Mouse (Mus musculus): ENCODE measurements around the gene Pstpip1. TPM values are rescaled to one million over a fixed set of nuclear protein-coding genes. Genes with fewer than 3 reads are reported as not detected.

The Pstpip1 gene
- total RNA-seq, 2 experiments from 2014 or later: 25.9 to 122 TPM

GRCm38 (mm10) chr9:56104921-56105320 lies 15.2 kb downstream of the Pstpip1 start:
- peak; percentile 29 for ATAC-seq (replicated peaks; ENCODE audit: poor library complexity)

GRCm38 (mm10) chr9:56106274-56107072 lies 16.7 kb downstream of the Pstpip1 start:
- peak; percentile 60 for ATAC-seq (replicated peaks; ENCODE audit: poor library complexity)

DNA sequence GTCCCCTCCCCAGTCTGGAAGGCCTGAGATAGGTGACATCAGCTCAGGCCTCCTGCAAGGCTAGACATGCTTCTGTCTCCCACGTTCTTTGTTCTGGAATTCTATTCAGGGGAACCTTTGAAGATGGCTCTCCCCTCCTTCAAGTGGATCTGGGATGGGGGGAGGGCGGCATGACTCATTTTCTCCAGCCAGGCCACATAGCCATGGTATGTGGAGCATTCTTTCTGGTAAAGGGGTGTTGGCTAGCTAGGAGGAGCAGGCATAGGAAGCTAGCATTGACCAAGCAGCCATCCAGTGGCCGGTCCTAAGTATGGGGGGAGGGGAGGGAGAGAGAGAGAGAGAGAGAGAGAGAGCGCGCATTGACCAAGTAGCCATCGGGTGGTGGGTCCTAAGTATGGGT lies 17.8 kb downstream of the Pstpip1 start:
- no peak for ATAC-seq (replicated peaks; ENCODE audit: poor library complexity)

DNA sequence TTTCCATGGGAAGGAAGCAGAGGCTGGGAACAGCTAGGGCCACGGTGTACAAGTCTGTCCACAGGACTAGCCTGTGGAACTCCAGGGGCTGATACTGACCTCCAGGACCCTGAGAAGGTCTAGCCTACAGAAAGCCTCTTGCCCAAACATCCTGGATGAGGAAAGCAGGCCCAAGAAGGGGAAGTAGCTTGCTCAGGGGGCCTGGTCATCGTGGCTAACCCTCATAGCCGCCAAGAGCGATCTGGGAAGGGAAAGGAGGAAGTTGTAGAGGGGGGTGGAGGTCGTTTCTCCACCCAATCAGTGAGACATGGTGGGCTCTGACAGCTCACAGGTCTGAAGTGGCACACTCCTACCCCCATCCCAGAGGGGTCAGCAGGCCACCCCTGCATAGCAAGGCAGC lies 18.4 kb downstream of the Pstpip1 start:
- peak; percentile 72 for ATAC-seq (replicated peaks; ENCODE audit: poor library complexity)

GRCm38 (mm10) chr9:56118091-56118490 lies 28.3 kb downstream of the Pstpip1 start:
- 0 out of 2 replicates have a peak, but pooled peaks have one; percentile 2 for ATAC-seq (replicated peaks; ENCODE audit: poor library complexity)

DNA sequence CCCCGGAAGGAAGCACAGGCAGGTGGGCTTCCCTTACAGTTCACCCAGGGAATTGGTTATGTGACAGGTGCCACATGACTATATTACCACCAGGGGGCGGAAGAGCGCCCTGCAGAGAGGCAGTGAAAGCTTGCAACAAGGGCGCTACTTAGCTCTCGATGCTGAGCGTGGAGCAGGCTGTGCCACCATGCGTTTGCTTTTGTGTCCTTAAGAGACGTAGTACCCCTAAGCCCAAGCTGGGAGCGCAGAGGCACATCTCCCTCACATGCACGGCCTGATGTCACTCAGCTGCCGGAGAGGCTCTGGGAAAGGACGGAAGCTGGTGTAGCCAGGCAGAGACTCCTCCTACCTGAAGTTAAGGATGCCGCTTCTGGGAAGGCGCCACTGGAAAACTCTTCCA lies 28.8 kb downstream of the Pstpip1 start:
- peak; percentile 89 for ATAC-seq (replicated peaks; ENCODE audit: poor library complexity)

GRCm38 (mm10) chr9:56119651-56120050 lies 29.9 kb downstream of the Pstpip1 start:
- no peak for ATAC-seq (replicated peaks; ENCODE audit: poor library complexity)

GRCm38 (mm10) chr9:56121097-56121496 lies 31.3 kb downstream of the Pstpip1 start:
- ATAC-seq (replicated peaks; ENCODE audit: poor library complexity): peak; percentile 49

DNA sequence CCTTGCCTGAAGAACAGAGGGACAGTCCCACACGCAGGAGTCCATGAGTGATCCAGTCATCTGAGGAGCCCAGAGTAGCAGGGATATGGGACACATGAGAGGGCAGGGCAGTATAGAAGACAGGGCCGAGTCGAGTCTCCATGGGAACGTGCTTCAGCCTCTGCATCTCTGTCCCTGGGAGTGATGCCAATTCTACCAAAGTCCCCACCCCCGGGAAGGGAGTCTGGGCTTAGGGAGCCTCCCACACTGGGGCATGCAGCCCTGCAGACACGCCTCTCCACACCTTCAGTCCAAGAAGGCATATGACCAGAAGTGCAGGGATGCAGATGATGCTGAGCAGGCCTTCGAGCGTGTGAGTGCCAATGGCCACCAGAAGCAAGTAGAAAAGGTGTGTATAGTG lies 33.2 kb downstream of the Pstpip1 start:
- ATAC-seq (replicated peaks; ENCODE audit: poor library complexity): no peak

GRCm38 (mm10) chr9:56123613-56124012 lies 33.9 kb downstream of the Pstpip1 start:
- no peak for ATAC-seq (replicated peaks; ENCODE audit: poor library complexity)

DNA sequence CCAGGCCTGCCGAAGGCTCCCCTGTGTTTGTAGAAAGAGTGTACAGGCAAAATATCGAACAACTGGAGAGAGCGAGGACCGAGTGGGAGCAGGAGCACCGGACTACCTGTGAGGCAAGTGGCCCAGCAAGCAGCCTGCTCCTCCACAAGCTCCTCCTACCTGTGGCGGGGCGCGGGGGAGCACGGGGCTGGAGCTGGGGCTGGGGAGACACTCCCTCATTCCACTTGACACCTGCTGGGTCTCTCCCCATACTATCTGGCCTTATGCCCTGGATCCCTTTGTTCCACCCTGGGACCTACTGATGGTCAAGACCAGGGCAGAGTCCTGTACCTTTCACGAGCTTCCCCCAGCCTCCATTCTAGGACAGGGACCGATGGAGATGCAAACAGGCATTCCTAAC lies 34.8 kb downstream of the Pstpip1 start:
- ATAC-seq (replicated peaks; ENCODE audit: poor library complexity): no peak

GRCm38 (mm10) chr9:56126453-56127173 lies 36.9 kb downstream of the Pstpip1 start:
- ATAC-seq (replicated peaks; ENCODE audit: poor library complexity): no peak

- peak; percentile 54 for ATAC-seq (replicated peaks; ENCODE audit: poor library complexity)
Observed at GRCm38 (mm10) chr9:56128331-56128730, 38.6 kb downstream of the Pstpip1 start.

DNA sequence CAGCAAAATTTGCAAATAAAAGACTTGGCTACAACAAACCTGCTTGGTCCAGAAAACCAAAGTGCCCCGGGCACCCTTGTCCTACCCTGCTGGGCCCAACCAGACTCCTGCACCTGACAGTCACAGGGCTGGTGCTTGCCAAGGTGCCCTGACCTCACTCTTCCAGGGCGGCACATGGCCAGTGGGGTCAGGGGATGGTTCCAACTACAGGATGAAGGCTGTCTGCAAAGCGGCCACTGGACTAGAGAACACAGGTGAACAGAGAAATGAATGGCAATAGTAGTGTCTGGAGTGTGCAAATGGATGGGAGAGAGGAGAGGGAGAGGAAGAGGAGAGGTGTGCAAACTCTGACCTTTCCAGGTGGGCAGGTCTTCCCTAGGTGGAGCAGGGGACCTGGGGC lies 40.2 kb downstream of the Pstpip1 start:
- ATAC-seq (replicated peaks; ENCODE audit: poor library complexity): no peak

DNA sequence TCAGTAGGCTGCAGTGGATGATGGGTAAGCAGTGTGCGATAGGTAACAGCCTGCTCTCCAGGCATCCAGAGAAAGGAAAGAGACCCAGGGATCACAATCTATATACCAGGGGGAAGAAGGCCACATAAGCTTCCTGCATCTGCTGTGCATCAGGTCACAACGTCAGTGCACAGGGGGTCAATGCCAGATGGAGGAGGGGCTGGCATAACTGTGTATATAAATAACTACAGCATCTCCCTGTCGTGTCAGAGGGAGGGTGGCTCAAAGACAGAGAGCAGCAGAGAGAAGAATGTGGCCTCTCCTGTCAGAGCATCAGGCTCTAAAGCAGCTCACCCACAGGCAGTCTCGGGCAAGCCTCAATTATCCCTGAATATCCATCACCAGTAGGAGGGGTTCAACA lies 40.8 kb downstream of the Pstpip1 start:
- no peak for ATAC-seq (replicated peaks; ENCODE audit: poor library complexity)

DNA sequence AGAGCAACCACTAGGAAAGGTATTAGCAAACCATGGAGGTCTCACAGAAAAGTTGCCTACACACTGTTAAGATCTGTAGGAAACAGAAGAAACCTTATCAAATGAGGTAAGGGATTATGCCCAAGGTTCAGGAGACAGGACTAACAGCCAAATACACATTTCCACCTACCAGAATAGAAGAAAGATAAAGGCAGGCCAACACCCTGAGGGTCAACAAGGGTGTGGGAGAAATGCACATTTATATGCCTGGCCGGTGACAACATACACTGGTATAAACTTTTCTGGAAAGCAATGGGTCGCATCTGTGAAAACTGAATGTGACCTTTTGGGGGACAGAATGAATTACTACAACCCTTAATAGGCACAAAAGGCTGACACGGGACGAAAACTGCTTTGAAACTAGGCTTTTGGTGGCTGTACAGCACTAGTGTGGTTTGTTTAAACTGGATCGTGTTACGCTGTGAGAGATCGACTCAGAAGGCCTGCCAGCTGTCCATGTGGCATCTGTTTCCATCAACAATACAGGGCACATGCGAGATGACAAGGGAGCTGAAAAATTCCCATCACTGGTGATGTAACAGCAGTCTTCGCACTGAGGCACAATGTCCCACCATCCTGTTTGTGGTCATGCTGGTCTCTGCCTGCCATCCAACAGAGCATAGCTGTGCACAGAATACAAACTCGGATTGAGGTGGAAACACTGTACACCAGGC lies 42.2 kb downstream of the Pstpip1 start:
- ATAC-seq (replicated peaks; ENCODE audit: poor library complexity): no peak

- ATAC-seq (replicated peaks; ENCODE audit: poor library complexity): no peak
Observed at GRCm38 (mm10) chr9:56133970-56134369, 44.2 kb downstream of the Pstpip1 start.

DNA sequence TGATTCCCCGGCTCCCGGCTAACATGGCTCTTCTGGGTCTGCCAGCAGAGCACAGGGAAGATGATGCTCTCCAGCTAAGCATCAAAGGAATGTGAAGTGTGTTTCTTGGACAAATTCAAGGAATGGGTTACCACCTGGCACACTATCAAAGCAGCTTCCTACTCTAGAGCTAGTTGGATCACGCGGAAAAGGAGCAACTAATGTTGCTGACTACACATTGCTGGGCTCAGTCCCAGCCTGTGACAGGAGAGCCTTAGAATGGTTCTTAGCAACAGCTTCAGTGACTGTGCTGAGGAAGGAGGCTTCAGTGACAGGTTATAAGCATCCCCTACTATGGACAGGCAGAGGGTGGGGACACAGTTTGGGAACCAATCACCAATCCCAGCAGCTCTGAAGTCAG lies 44.9 kb downstream of the Pstpip1 start:
- ATAC-seq (replicated peaks; ENCODE audit: poor library complexity): no peak

DNA sequence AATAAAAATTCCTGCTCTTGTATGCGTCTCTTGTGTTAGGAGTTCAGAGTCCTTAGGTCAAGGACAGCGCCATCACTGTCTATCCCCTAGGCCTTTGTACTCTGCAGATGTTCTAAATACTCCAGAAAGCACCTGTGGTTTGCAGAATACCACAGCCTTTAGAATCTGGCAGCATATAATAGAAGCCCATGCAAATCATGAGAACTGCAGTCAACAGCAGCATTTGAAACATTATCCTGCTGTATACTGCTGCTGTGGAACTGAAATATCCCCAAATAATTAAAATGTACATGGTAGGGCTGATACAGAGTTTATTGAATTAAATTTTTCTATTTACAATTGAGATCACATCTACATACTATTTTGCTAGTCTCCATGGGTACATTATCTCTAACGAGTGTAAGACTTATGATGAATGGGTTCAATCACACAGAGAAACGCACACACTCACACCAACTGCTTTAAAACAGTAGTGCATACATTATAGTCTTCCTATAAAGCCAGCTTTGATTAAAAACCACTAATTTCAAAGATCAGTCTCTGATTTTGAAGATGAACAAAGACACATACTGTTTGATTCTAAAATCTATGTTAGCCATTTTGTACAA lies 45.9 kb downstream of the Pstpip1 start:
- no peak for ATAC-seq (replicated peaks; ENCODE audit: poor library complexity)

- ATAC-seq (replicated peaks; ENCODE audit: poor library complexity): 0 out of 2 replicates have a peak, but pooled peaks have one; percentile 23
Observed at GRCm38 (mm10) chr9:56141776-56142175, 52.0 kb downstream of the Pstpip1 start.

GRCm38 (mm10) chr9:56144366-56145003 lies 54.7 kb downstream of the Pstpip1 start:
- ATAC-seq (replicated peaks; ENCODE audit: poor library complexity): no peak

All from megakaryocyte progenitor cell, adult 5-6 weeks (primary cell).